Mouse (Mus musculus): ENCODE results near the gene Celsr2.

The Celsr2 gene

GRCm38 (mm10) chr3:108372691-108373090 lies 42.7 kb downstream of the Celsr2 start:
- DNase-seq = no peak

- no peak for DNase-seq
These were observed 43.1 kb downstream of the Celsr2 start for GRCm38 (mm10) chr3:108372274-108372673.

- DNase-seq = no peak
These were observed 46.6 kb downstream of the Celsr2 start for GRCm38 (mm10) chr3:108368721-108369120.

- no peak for DNase-seq
These were observed 47.5 kb downstream of the Celsr2 start for GRCm38 (mm10) chr3:108367828-108368227.

- no peak for DNase-seq
These were observed 48.2 kb downstream of the Celsr2 start for GRCm38 (mm10) chr3:108367173-108367572.

GRCm38 (mm10) chr3:108364270-108364995 lies 50.9 kb downstream of the Celsr2 start, which contains the start of gene Mybphl:
TSS of gene Mybphl (plus strand) at chr3:108364911.
- DNase-seq = no peak

- no peak for DNase-seq
These were observed 51.7 kb downstream of the Celsr2 start for GRCm38 (mm10) chr3:108363626-108364025.

- DNase-seq = peak; percentile 36 to 45
These were observed 54.5 kb downstream of the Celsr2 start for GRCm38 (mm10) chr3:108360894-108361293.

- no peak for DNase-seq
These were observed 56.9 kb downstream of the Celsr2 start for GRCm38 (mm10) chr3:108358445-108358844.

- DNase-seq = no peak
These were observed 58.3 kb downstream of the Celsr2 start for GRCm38 (mm10) chr3:108357051-108357450.

- DNase-seq = no peak
These were observed 60.1 kb downstream of the Celsr2 start for GRCm38 (mm10) chr3:108355245-108355644.

GRCm38 (mm10) chr3:108348376-108348775 lies 67.0 kb downstream of the Celsr2 start:
- no peak for DNase-seq

GRCm38 (mm10) chr3:108345855-108346254 lies 69.5 kb downstream of the Celsr2 start:
- no peak for DNase-seq

GRCm38 (mm10) chr3:108342185-108342584 lies 73.2 kb downstream of the Celsr2 start:
- no peak for DNase-seq

GRCm38 (mm10) chr3:108341040-108341439 lies 74.3 kb downstream of the Celsr2 start:
- no peak for DNase-seq
